Mouse (Mus musculus) 416B (cell line): ENCODE data around the gene Dhrs7b.
"Not testable (repeated sequence)": the region's sequence is repeated elsewhere in the genome, so short reads cannot be mapped to it uniquely, and the experiment has no call there.

Experiments used
- DNase-seq: peaks from one replicate; pipeline ENCODE4 v3.0.0; 2011; ENCODE audit warnings: low read depth

Dhrs7b gene

DNA sequence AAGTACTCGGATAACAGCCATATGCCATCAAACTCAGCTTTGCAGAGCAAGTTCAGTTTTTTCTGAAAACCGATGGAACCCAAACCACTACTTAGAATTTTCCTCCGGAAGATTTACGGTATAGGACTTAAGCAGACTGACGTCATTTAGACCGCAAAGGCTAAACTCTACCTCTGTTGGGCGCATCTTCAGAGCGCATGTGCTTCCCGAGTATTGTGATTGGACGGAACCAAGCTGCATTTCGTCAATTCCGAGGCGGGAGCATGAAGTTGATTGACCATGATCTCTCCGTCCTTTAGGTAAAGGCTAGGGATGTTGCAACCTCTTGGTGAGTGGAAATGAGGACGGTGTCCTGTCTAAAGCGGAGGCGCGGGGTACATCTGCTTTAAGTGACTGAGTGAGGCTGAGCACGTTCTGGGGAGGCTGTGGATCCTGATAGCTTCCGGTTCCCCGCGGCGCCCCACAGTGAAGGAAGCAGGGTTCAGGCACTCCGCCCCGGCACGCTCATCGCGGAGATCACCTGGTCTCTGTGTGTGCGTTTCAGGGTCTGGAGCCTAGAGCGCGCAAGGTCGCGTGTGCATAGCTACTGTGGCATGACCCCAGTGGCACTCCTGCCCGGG, at the start of gene Dhrs7b:
TSS of gene Dhrs7b (plus strand) at position 199 of the 620 bp plus-strand sequence.
- peak; percentile 100 for DNase-seq

DNA sequence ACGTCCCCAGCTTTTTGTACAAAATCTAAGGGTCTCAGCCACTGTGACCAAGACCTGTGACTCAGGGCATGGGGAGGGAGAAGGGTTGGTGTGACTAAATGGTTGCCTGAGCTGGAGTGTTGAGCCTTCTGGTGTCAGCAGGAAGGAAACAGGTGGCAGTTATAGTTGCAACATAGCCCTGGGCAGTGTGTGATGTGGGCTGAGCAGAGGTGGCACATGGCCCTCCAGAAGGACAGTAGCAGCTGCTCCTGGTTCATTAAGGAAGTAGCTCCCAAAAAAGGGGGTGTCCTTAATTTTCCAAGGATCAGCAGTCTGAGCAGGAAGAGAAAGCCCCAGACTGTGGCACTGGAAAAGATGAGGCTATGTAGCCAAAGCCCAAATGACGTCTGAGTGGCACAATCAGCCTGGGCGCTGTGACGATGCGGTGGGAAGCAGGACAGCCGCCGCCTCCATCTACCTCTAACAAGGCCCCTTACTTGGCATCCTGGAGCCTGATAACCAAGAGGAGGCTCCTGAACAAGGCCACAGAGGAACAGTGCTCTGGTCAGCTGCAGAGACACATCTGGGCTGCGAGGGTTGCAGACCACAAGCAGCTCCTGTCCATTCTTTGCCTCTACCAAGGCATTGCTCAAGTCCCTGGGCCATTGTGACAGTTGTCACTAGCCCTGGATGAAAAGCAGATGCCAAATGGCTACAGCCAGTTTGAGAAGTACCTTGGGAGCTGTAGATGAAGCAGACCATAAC, 46.1 kb upstream of the Dhrs7b start:
- DNase-seq, result peak; percentile 92

DNA sequence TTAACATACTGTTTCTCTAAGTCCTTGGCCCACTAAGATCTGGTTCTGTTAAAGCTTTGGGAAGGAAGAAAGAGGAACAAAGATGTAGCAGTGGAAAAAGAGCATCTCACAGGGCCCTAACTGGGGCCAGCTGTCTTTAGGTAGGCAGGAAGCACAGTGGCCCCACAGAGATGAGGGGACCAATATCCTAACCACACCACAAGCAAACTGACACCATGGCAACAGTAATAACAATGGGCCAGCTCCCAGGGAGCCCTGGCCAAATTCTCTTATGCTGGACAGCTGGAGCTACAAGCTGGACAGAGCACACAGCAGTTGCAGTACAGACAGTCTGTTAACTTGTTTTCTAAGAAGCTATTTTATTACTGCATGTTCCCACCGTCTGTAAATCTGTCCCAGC, 42.8 kb upstream of the Dhrs7b start:
- peak; percentile 66 for DNase-seq

DNA sequence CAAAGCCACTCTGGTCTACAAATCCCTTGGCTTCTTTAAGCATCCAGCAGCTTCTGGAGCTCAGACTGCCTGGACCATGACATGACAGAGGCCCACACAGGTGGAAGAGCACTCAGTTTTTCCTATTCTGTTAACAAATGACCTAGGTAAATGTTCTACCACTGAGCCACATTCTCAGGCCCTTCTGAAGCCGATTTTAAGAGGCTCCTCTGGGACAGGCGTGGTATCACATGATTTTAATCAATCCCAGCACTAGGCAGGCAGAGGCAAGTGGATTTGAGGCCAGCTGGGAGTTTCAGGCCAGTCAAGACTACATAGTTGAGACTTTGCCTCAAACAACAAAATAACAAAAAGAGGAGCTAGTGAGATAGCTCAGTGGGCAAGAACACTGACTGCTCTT, 40.0 kb upstream of the Dhrs7b start:
- no peak for DNase-seq

DNA sequence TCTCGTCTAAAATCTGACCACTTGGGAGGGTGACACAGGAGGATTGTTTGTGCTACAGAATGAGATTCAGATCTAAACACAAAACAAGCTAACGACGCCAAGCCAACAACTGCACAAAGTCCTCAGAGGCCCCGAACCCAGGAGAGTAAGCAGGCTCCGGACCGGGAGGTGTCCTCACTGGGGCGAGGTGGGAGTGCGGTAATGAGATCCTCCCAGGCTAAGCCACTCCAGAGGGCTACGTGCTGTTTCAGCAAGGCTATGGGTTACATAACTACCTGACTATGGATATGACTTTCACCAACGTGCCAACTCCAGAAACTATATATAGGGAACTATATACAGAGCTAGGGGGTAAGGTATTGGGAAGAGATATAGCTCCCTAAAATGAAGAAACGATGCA, 34.1 kb upstream of the Dhrs7b start:
- no peak for DNase-seq

DNA sequence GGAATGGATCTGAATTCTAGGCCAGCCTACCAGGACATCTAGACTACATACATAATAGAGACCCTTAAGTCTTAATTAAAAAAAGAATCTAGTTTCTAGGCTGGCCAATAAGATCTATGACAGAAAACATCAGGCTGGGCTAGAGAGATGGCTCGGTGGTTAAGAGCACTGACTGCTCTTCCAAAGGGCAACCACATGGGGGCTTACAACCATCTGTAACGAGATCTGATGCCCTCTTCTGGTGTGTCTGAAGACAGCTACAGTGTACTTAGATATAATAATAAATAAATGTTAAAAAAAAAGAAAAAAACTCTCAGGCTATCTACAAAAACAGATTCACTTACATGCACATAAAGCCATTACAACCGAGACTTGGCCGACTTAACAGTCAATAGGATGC, 30.5 kb upstream of the Dhrs7b start:
- no peak for DNase-seq

DNA sequence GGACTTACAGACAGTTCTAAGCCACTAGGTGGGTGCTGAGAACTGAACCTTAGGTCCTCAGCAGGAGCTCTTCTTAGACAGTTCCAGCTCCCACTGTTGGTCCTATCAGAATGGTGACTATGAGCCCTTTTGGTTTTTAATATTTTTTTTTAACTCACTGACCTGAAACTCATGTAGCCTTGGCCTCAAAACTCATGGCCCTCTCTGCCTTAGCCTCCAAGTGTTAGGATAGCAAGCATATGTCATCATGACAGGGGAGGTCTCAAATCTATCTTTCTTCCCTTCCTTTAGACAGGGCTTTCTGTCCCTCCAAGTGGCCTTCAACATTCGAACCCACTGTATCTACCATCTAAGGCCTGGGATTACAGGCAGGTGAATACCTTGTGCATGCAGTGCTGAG, 29.5 kb upstream of the Dhrs7b start:
- DNase-seq, result no peak

DNA sequence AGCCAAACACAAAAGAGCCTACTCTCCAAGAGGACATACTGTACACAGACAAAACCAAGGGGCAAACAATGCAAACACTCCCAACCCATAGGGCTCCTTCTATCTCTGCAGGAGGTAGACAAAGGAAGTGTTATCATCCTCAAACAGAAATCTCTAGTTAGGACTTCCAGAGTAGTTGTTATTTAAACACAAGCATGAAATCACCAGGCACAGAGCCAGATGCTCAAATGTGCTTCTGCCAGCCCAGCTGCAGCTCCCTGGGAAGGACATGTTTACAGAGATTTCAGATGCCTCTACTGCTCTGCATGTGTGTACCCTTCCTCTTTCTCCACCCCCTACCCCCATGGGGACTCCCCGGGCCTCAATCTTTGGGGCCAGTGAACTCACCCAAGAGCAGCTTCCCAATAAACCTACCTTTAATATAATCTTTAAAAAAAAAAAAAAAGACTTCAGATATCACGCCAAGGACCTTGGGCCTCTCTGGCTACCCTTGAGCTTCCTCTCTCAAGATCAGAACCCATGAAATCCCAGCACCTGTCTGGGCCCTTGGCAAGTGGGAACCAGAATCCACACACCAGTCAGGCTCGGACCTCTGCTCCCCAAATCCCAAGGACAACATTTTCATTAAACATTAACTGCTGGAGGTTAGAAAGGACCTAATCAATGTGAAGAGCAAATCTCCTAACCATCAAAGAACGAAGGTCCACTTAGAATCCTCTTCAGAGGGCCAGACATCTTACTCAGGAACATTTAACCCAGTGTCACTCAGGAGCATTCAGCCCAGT, 22.0 kb upstream of the Dhrs7b start:
- DNase-seq, result peak; percentile 38

DNA sequence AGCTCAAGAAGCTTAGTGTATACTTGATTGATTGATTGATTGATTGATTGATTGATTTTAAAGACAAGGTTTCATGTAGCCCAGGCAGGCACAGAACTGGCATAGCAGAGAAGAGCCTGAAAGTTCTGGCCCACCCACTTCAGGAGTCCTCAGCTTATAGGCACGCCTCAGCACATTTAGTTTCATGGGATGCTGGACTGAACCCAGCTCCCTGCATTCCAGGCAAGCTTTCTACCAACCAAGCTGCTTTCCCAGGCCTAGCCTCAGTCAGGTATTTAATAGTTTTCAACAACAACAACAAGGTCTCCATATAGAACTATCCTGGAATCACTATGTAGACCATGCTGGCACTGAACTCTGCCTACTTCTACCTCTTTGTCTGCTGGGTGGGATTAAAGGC, 20.9 kb upstream of the Dhrs7b start:
- no peak for DNase-seq

DNA sequence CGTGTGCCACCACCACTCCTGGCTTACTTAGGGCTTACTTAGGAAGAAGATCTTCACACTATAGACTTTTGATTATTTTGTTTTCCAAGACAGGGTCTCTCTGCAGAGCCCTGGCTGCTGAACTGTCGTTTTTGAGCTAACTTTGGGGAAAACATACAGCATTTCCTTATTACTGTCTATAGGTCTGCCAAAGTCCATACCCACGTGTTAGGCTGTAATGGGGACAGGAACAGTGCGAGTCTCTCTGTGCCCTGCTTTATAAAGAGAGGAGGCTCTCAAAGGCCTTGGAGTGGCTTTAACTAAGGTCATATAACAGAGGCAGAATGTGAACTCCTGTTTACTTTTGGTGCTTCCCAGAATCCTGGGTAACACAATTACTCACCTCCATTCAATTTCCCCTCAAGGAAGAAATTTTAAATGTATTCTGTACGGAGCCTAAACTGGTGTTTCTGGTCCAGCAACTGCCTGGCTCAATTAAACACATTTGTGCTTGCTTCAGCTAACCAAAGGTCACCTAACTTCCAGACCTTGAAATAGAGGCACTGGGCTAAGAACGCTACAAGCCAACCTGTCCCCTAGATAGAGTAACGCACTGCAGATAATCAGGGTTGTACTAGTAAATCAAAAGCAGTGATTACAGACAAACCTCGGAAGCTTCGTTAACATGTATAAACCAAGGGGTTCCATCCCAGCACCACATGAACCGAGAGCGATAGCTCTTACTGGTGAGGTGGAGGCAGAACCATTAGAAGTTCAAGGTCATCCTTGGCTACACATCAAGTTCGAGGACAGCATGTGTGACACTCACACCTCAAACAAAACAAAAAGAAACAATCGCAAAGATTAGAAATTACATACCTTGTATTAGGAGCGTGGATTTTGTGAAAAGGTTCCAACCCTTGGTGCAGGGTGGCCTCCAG, 20.1 kb upstream of the Dhrs7b start:
- DNase-seq, result peak; percentile 19

DNA sequence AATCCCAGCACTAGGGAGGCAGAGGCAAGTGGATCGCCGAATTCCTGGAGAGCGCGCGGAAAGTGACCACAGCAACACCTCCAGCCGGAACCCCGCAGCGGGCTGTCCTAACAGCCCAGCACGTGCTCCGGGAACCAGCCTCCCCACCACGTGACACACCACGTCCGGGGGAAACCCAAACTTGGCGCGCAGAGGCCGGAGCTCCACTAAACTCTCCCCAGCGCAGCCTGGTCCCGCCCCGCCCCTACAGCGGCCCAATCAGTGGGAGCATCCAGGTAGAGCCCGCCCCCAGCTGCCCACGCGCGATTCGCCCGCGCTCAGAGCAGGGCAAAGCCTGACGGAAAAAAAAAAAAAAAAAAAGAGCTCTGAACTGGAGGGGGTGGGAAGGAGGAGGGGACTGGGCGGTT, 19.4 kb upstream of the Dhrs7b start:
- peak; percentile 98 for DNase-seq

DNA sequence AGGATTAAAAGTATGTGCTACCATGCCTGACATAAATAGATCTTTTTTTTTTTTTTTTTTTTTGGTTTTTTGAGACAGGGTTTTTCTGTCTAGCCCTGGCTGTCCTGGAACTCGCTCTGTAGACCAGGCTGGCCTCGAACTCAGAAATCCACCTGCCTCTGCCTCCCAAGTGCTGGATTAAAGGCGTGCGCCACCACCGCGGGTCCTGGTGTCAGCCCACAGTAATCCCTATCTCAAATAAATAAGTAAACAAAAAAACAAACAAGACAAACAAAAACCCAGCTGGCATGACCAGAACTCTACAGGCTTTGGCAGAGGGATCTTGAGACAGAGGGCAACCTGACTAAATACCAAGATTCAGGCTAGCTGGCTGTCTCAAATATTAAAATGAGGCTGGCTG, 18.8 kb upstream of the Dhrs7b start, which contains the start of gene Shmt1:
TSS of gene Shmt1 (minus strand) at position 101 of the 400 bp plus-strand sequence.
- not testable (repeated sequence) for DNase-seq

DNA sequence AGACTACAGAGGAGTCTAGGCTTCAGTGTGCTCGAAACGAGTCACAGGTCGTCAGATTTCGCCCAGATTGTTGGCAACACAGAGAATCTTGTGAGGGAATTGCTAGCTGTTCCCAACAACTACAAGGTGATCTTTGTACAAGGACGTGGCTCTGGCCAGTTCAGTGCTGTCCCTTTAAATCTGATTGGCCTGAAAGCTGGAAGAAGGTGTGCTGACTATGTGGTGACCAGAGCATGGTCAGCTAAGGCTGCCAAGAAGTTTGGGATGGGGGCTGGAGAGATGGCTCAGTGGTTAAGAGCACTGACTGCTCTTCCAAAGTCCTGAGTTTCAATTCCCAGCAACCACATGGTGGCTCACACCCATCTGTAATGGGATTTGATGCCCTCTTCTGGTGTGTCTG, 14.0 kb upstream of the Dhrs7b start:
- DNase-seq, result no peak

DNA sequence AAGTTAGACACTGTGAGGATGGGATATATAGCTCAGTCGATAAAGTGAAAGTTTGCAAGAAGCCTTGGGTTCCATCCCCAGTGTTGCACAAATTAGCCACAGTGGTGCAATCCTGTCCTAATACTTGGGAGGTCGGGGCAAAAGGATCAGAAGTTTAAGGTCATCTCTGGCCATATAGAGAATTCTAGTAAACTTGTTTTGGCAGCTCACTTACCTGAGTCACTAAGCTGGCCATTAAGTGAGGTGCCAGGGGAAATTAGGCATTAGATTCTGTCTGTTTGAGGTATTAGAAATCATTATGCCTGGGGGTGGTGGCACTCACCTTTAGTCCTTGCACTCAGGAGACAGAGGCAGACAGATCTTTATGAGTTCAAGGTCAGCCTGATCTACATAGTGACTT, 6.7 kb upstream of the Dhrs7b start:
- no peak for DNase-seq

DNA sequence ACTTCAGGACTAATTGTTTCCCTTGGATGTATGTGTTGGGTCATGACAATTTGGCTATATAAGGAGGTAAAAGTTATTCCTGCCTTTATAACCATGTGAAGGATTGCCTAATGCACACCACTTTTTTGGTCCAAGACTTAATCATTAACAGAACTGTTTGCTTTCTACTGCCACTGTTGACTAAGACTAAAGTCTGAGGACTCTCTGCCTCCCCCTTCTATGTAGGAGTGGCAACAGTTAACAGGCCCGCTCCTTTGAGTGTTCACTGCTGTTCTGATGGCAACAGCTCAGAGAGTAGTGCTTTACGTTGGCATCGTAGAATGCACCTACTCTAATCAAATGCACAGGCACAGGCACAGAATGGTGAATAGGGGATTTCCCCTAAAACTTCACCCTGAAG, 5.2 kb upstream of the Dhrs7b start:
- no peak for DNase-seq

DNA sequence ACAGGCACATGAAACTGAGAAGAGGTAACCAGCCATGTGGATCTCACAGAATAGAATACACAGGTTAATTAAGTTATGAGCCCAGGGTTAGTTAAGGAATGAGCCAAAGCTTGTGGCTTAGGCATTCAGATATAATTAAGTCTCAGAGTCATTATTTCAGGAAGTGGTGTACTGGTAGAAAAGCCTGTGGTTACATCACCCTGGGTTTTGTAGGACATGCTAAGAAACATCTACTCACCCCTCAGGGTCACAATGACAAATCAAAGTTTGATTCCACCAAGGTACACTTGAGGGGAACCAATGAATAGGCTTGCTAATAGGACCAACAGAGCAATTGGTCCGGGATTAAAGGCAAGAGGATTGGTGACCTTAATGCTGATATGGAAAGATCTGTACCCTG, 3.7 kb upstream of the Dhrs7b start:
- DNase-seq, result peak; percentile 81

DNA sequence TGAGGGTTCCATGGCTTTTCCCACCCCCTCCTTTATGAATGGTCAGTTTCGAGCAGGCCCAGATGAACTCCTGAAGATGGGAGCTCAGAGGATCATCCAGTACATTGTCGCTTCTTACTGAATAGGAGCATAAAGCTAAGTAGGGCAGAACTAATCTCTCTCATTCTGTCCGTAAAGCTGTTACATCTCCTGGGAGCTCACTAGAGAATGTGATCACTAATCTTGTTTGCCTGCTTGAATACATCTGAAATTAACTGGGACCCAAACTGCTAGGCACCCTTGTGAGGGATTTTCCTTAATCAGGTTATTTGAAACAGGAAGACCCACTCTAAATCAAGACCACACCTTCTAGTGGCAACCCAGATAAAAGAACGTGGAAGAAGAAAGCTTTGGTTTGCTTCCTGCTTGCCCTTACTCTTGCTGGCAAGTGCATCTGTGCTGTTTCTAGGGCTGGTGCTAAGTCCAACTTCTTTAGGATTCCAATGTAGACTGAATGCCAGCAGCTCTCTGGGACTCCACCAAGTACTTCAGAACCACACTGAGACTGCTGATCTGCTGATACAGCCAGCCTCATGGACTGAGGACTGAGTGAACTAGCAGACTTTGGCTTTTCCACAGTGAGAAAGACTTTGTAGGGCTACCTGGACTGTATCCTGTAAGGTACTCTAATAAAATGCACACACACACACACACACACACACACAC, 3.0 kb upstream of the Dhrs7b start:
- no peak for DNase-seq

DNA sequence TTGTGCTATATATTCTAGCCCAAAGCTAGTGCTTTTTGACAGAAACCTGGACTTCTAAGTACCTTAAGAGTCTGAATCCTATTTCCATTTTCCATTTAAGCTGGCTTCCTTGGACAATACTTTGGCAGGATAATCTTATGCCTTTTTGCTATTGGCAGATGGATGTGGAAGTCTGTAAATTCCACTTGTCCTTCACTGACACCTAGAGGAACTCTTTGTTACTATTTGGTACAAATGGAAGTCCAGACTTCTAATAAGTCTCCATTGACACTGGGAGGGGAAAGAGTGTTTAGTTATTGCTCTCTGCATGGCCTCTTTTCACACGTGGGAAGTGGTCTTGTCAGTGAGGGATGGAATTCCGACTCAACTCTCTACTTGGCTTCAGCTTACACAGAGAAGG, 1.5 kb upstream of the Dhrs7b start:
- DNase-seq, result peak; percentile 80

DNA sequence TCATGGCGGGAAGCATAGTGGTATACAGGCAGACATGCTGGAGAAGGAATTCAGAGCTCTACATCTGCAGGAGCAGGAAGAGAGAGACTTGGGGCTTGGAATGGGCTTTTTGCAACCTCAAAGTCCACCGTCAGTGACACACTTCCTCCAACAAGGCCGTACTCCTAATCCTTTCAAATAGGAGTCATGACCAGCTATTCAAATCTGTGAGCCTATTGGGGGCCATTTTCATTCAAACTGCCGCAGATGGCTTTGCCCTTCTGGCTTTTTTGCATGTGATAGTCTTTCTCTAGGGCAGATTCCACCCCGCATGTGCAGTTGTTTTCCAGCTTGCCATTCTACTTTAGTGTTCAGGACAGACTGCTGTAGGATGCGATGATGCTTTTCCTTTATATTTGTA, 6.5 kb downstream of the Dhrs7b start:
- no peak for DNase-seq

DNA sequence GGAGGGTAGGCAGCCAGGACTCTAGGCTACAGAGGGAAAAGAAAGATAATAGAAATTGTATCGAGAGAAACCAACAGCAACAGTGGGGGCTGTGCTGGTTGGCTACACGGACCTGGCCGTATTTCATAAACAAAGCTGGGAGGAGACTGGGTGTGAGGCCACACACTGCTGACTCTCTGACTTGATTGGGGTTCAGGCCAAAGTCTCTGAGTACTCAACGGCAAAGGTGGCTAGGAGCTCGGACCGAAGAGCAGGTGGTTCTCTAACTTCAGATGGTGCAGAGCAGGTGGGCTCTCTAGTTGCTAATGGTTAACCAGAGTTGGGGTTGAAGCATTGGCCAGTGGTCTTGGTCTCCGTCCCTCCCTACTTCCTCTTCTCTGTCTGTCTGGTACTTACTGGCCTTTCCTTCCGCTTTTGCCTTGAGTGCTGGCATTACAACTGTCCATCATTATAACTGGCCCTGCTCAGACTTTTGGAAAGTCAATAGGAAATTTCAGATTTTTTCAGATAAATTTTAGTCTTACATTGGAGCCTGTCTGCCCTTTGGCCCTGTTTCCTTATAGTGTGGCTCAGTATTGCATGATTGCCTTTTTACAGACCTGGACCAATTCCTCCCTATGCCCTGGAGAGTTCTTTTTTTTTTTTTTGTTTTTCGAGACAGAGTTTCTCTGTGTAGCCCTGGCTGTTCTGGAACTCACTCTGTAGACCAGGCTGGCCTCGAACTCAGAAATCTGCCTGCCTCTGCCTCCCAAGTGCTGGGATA, 7.4 kb downstream of the Dhrs7b start:
- DNase-seq, result no peak
